Mouse (Mus musculus): ENCODE measurements around the gene Gm44511. TPM values are rescaled to one million over a fixed set of nuclear protein-coding genes. Genes with fewer than 3 reads are reported as not detected.

The Gm44511 gene
- polyA plus RNA-seq, 1 experiment = not detected

DNA sequence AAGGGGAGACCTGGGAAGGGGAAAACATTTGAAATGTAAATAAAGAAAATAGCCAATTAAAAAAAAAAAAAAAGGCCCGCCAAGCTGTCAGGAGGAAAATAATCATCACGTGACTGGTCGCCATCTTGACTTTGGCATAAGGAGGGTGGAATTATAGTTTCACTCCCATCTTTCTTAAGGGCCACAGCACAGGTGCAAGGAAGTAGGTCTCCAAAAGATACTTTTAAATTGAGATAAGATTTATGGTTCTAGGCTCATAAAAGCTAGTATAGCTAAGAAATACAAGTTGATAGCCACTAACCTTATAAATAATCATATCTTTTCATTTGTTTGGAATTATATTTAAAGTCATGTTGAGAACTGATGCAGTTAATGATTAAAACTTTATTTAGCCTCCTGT lies 28.8 kb upstream of the Gm44511 start:
- no peak overlapping the region for H3K4me3 ChIP-seq (ENCODE audit: control insufficient read depth, insufficient read depth, low read length)
- TF ChIP-seq POLR2A (IDR thresholded peaks at IDR 0.05; ENCODE audit: control insufficient read depth, extremely low read depth, insufficient read depth, low read length, poor library complexity) (no peak), CTCF (IDR thresholded peaks at IDR 0.05; ENCODE audit: borderline replicate concordance, control insufficient read depth, extremely low read depth, insufficient read depth, low read length, poor library complexity) (no peak)
- H3K4me1 ChIP-seq (replicated peaks; ENCODE audit: control insufficient read depth, insufficient read depth, low read length) = peaks cover 18% of the 10 kb centered on the region
- no peak overlapping the region for H3K27ac ChIP-seq (ENCODE audit: control insufficient read depth, insufficient read depth, low read length)
- no peaks in the 10 kb centered on the region for H3K36me3 ChIP-seq (ENCODE audit: control insufficient read depth, insufficient read depth, low read length)
- no peaks in the 10 kb centered on the region for H3K27me3 ChIP-seq (ENCODE audit: control insufficient read depth, insufficient read depth, low read length)
- WGBS = 94% methylated on average over 3 of the region's 3 CpGs
- DNase-seq = no peak

DNA sequence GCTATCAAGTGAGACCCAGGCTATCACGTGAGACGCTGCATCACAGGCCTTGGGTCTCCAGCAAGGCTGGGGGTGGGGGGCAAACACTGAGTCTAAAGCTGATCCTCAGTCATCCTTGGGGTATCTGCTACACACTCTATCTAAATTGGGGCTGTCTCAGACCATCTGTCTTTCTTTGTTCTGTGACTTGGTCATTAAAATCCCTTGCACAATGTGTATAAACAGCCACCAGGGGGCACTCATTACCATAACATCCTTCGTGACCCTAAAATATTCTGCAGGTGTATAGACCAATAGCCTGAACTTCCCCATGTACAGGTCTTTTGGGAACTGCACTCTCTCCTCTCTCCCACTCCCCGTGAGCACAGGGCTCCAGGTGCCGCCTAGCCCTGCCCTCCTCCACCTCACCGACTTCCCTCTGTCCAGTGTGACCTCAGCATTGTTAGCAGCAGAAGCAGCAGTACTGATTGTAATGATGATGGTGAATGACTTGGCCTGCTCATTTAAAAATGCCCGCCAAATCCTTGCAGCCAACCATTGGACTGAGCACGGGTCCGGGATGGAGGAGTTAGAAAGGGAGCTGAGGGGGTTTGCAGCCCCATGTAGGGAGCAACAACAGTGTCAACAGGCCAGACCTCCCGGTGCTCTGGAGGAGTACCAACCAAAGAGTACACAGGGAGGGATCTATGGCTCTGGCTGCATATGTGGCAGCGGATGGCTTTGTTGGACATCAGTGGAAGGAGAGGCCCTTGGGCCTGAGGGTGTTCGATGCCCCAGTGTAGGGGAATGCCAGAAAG lies 28.1 kb upstream of the Gm44511 start:
- Histone ChIP-seq H3K4me1 (replicated peaks; ENCODE audit: control insufficient read depth, insufficient read depth, low read length) (peaks cover 18% of the 10 kb centered on the region), H3K4me3 (ENCODE audit: control insufficient read depth, insufficient read depth, low read length) (no peak overlapping the region), H3K27me3 (ENCODE audit: control insufficient read depth, insufficient read depth, low read length) (no peaks in the 10 kb centered on the region), H3K27ac (ENCODE audit: control insufficient read depth, insufficient read depth, low read length) (no peak overlapping the region), H3K36me3 (ENCODE audit: control insufficient read depth, insufficient read depth, low read length) (no peaks in the 10 kb centered on the region; the same call in 1 of the 2 replicates)
- WGBS = 56% methylated on average over 12 of the region's 12 CpGs
- no peak for TF ChIP-seq POLR2A (IDR thresholded peaks at IDR 0.05; ENCODE audit: control insufficient read depth, extremely low read depth, insufficient read depth, low read length, poor library complexity)
- TF ChIP-seq CTCF (IDR thresholded peaks at IDR 0.05; ENCODE audit: borderline replicate concordance, control insufficient read depth, extremely low read depth, insufficient read depth, low read length, poor library complexity) = no peak
- DNase-seq = peak; percentile 81

DNA sequence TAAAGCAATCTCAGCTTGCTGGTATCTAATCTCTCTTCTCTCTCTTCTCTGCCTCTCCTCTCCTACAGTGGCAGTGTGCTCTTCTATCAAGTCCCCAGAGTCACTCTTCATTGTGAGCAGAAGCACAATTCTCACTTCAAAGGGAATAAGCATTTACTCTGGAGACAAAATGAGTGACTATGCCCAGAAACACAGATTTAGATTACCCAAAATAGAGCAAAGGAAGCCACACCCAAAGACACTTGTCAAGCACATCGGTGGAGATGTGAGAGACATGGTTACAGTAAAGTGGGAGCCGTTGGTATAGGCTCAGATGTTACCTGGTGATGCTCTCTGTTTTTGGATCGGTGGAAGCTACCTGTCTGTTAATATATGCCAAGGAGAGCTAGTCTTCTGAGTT lies 26.7 kb upstream of the Gm44511 start:
- no peak overlapping the region for H3K4me3 ChIP-seq (ENCODE audit: control insufficient read depth, insufficient read depth, low read length)
- 35% methylated on average over 3 of the region's 3 CpGs for WGBS
- H3K27ac ChIP-seq (ENCODE audit: control insufficient read depth, insufficient read depth, low read length) = no peak overlapping the region
- H3K4me1 ChIP-seq (replicated peaks; ENCODE audit: control insufficient read depth, insufficient read depth, low read length) = peaks cover 18% of the 10 kb centered on the region
- no peak for DNase-seq
- TF ChIP-seq POLR2A (IDR thresholded peaks at IDR 0.05; ENCODE audit: control insufficient read depth, extremely low read depth, insufficient read depth, low read length, poor library complexity) (no peak), CTCF (IDR thresholded peaks at IDR 0.05; ENCODE audit: borderline replicate concordance, control insufficient read depth, extremely low read depth, insufficient read depth, low read length, poor library complexity) (no peak)
- H3K36me3 ChIP-seq (ENCODE audit: control insufficient read depth, insufficient read depth, low read length) = peaks cover 6% of the 10 kb centered on the region; the same call in 1 of the 2 replicates
- H3K27me3 ChIP-seq (ENCODE audit: control insufficient read depth, insufficient read depth, low read length) = no peaks in the 10 kb centered on the region

DNA sequence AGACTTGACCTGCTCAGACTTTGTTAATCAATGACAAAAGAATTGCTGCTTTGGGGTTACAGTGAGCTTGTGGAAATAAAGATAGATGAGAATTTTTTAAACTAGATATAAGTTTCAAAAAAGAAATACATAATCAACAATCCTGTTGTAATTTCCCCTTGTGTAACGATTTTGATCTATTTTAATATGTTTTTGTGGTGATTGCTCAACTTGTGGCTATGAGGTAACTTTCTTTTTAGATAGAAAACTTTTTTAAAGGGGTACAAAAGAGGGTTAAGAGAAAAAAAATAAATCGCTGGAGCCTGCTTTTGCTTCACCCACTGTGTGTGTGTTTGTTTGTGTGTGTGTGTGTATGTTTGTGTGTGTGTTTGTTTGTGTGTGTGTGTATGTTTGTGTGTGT lies 25.0 kb upstream of the Gm44511 start:
- Histone ChIP-seq H3K4me3 (ENCODE audit: control insufficient read depth, insufficient read depth, low read length) (no peak overlapping the region), H3K27me3 (ENCODE audit: control insufficient read depth, insufficient read depth, low read length) (no peaks in the 10 kb centered on the region), H3K27ac (ENCODE audit: control insufficient read depth, insufficient read depth, low read length) (no peak overlapping the region), H3K4me1 (replicated peaks; ENCODE audit: control insufficient read depth, insufficient read depth, low read length) (peaks cover 16% of the 10 kb centered on the region), H3K36me3 (ENCODE audit: control insufficient read depth, insufficient read depth, low read length) (peaks cover 6% of the 10 kb centered on the region; the same call in 1 of the 2 replicates)
- TF ChIP-seq CTCF (IDR thresholded peaks at IDR 0.05; ENCODE audit: borderline replicate concordance, control insufficient read depth, extremely low read depth, insufficient read depth, low read length, poor library complexity) = no peak
- no peak for TF ChIP-seq POLR2A (IDR thresholded peaks at IDR 0.05; ENCODE audit: control insufficient read depth, extremely low read depth, insufficient read depth, low read length, poor library complexity)
- WGBS = 20% methylated on average over 2 of the region's 2 CpGs
- DNase-seq = no peak

DNA sequence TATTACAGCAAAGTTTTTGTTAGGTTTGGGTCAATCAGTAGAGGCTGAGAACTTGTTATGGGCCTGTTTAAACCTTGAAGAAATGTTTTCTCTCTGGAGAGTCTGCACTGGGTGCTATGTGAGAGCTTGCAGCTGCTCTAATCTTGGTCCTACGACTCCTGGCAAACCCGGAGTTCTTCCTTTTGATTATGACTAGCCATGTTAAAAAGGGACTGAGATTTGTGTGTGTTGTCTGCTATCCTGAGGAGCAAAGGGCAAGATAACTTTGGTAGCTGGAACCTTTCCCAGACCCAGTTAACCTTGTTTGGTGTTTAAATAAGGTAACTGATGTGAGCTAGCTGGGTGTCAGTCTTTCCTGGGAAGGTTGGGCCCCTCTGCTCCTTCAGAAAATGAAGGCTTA lies 24.6 kb upstream of the Gm44511 start:
- Histone ChIP-seq H3K4me3 (ENCODE audit: control insufficient read depth, insufficient read depth, low read length) (no peak overlapping the region), H3K4me1 (replicated peaks; ENCODE audit: control insufficient read depth, insufficient read depth, low read length) (peaks cover 14% of the 10 kb centered on the region), H3K27me3 (ENCODE audit: control insufficient read depth, insufficient read depth, low read length) (no peaks in the 10 kb centered on the region), H3K36me3 (ENCODE audit: control insufficient read depth, insufficient read depth, low read length) (peaks cover 6% of the 10 kb centered on the region; the same call in 1 of the 2 replicates), H3K27ac (ENCODE audit: control insufficient read depth, insufficient read depth, low read length) (no peak overlapping the region)
- DNase-seq = no peak
- 85% methylated on average over 2 of the region's 2 CpGs for WGBS
- TF ChIP-seq CTCF (IDR thresholded peaks at IDR 0.05; ENCODE audit: borderline replicate concordance, control insufficient read depth, extremely low read depth, insufficient read depth, low read length, poor library complexity) = no peak
- no peak for TF ChIP-seq POLR2A (IDR thresholded peaks at IDR 0.05; ENCODE audit: control insufficient read depth, extremely low read depth, insufficient read depth, low read length, poor library complexity)

DNA sequence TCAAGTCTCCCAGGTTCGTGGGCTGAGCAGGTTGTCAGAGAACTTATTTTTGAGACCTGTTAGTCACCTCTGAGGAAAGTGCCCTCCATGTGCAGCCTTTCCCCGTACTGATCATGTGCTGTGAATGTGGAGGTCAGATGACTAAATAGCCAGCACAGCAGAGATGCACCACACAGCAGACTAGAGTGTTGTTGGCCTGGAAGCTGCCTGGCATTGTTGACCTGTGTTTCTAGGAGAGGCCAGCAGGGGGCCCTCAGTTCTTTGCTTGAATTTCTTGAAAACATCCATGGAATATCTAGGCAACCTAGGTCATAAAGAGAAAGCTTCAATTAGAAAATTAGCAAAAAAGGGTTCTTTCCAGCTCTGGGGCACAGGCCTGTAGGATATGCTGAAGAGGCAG lies 23.8 kb upstream of the Gm44511 start:
- no peak for TF ChIP-seq CTCF (IDR thresholded peaks at IDR 0.05; ENCODE audit: borderline replicate concordance, control insufficient read depth, extremely low read depth, insufficient read depth, low read length, poor library complexity)
- TF ChIP-seq POLR2A (IDR thresholded peaks at IDR 0.05; ENCODE audit: control insufficient read depth, extremely low read depth, insufficient read depth, low read length, poor library complexity) = no peak
- peaks cover 6% of the 10 kb centered on the region; the same call in 1 of the 2 replicates for H3K36me3 ChIP-seq (ENCODE audit: control insufficient read depth, insufficient read depth, low read length)
- peaks cover 13% of the 10 kb centered on the region for H3K4me1 ChIP-seq (replicated peaks; ENCODE audit: control insufficient read depth, insufficient read depth, low read length)
- no peak overlapping the region for H3K27ac ChIP-seq (ENCODE audit: control insufficient read depth, insufficient read depth, low read length)
- DNase-seq = no peak
- no peak overlapping the region for H3K4me3 ChIP-seq (ENCODE audit: control insufficient read depth, insufficient read depth, low read length)
- H3K27me3 ChIP-seq (ENCODE audit: control insufficient read depth, insufficient read depth, low read length) = no peaks in the 10 kb centered on the region
- 72% methylated on average over 2 of the region's 2 CpGs for WGBS
